Mouse (Mus musculus) cerebellum, adult 8-10 months (tissue): Measurements from ENCODE around the gene 2810006K23Rik.
"Not testable (repeated sequence)": the region's sequence is repeated elsewhere in the genome, so short reads cannot be mapped to it uniquely, and the experiment has no call there.

Experiments used
- DNase-seq: peaks from one replicate; pipeline ENCODE4 v3.0.0; 2022

Gene 2810006K23Rik

GRCm38 (mm10) chr5:124349196-124349595 lies 21.3 kb downstream of the 2810006K23Rik start:
- DNase-seq = peak; percentile 63

- no peak for DNase-seq
These were observed 22.5 kb downstream of the 2810006K23Rik start for GRCm38 (mm10) chr5:124350350-124350749.

DNA sequence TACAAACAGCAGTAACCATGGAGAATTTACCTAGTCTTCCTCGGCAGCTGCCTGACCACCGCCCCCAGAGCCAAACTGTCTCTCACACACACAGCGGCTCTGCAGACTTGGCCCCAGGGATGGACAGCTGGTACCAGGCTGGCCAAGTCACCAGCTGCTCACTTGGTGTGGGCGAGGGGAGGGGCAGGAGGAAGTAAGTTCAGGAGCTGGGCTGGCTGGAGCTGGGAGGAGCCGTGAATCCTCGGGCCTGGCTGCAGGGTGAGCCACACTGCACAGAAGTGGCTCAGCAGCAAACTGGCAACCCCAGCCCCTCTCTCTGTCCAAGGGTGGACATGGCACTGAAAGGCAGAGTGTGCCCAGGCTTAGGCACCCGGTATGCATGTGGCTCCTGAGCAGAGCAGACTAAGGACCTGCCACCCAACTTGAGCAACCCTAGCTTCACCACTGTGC lies 23.2 kb downstream of the 2810006K23Rik start:
- DNase-seq = no peak

DNA sequence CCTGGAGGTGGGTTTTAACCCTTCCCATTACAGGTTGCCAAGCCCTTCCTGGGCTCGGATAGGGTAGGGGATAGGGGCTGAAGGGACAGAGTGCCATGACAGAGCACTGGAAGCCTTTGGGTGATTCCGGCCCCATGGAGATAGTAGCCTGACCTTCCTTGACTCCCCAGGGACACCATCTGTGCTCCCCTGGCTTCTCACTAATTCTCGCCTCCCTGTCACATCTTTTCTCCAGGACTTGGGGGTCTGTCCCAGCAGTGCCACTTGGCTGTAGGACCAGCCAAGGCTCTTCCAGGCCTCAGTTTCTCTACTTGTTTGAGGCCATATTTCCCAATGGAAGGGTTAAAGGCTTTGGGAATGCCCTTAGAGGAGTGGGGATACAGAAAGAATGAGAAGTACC lies 23.7 kb downstream of the 2810006K23Rik start:
- no peak for DNase-seq

DNA sequence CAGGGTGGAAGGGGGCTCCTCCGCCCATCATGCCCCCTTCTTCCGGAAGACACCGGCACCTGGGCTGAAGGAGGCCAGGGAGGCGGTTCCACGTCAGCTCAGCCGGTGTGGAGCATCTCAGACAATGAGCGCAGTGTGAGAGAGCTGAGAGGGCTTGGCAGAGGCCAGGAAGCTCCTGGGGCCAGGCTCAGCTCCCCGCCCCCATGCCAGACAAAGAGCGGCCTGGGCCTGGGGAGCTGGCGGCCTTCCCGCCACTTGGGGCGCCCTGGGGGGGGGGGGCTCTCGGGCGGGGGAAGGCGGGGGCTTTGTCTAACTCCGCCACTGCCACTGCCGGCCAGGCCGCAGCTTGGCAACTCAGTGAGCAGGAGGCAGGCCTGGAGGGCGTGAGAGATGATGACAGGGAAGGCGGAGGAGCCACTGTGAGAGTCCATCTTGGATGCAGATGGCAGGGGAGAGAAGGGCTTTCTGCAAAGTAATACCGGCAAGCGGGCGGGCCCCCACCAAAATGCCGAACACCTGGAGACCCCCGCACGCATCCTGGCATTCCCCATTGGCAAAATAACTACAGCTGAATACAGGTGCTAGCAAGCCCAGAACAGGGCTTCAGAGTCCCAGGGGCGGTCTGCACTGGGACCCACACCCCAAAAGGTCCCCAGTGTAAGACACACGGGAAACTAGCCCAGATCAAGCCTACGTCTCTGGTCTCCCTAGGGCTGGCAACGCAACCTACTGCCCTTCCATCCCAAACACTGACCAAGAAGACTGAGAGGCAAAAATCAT lies 24.4 kb downstream of the 2810006K23Rik start:
- peak; percentile 79 for DNase-seq

GRCm38 (mm10) chr5:124353011-124353725 lies 25.3 kb downstream of the 2810006K23Rik start:
- no peak for DNase-seq

GRCm38 (mm10) chr5:124353726-124354547 lies 26.0 kb downstream of the 2810006K23Rik start:
- DNase-seq = no peak

GRCm38 (mm10) chr5:124354574-124355424 lies 26.9 kb downstream of the 2810006K23Rik start:
- DNase-seq = no peak

DNA sequence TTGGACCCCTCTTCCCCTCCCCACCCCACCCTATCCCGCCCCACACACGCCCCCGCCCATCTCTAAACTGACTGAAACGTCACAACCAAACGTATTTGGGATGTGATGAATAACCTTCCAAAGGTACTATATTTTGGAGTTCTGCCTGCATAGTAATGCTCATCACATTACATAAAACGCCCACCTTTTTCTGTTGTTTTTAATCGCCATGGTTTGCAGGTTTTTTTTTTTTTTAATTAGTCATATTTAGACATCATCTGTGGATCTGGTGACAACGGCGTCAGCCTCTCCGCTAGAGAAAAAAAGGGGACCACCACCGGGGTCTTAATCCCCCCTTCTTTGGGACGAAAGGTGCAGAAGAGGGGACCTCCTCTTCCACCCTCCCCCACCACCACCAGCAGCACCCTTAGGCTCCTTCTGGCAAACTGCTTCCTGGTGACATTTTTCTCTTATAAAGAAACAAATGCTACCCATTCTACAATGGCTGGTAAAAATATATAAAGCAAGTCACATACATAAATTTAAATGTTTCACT lies 27.6 kb downstream of the 2810006K23Rik start:
- DNase-seq = no peak

DNA sequence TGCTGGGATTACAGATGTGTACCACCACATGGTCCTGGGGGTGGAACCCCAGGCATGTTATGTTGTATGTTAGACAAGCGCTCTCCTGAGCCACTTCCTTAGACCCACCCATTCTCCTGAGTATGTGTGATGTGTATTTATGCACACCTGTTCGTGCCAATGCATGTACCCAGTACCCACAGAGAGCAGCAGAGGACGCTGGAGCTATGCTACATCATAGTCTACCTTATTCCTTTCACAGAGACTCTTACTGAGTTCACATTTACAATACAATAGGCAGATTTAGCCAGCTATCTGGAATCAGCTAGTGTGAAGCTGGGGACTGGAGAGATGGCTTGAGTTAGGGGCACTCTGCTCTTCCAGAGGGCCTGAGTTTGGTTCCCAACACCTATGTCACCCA lies 28.8 kb downstream of the 2810006K23Rik start:
- no peak for DNase-seq

DNA sequence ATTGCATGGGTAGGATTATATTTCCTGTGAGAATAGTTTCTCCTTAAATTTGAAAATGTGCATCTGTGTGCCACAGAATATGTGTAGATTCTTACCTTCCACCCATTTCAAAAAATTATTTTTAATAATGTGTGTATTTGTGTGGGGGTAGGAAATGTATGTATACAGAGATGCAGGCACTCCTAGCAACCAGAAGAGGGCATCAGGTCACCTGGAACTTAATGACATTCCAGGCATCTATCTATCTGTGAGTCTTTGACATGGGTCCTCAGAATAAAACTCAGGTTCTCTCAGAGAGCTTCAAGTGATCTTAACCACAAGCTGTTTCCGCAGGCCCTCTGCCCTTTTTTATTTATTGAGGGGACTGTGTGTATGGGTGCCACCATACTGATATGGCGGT lies 31.8 kb downstream of the 2810006K23Rik start:
- DNase-seq = no peak

GRCm38 (mm10) chr5:124362982-124363381 lies 35.1 kb downstream of the 2810006K23Rik start, which contains the start of gene Cdk2ap1:
Cdk2ap1 (minus strand) TSS chr5:124363082.
- DNase-seq = not testable (repeated sequence)

- no peak for DNase-seq
These were observed 36.5 kb downstream of the 2810006K23Rik start for GRCm38 (mm10) chr5:124364173-124364918.

DNA sequence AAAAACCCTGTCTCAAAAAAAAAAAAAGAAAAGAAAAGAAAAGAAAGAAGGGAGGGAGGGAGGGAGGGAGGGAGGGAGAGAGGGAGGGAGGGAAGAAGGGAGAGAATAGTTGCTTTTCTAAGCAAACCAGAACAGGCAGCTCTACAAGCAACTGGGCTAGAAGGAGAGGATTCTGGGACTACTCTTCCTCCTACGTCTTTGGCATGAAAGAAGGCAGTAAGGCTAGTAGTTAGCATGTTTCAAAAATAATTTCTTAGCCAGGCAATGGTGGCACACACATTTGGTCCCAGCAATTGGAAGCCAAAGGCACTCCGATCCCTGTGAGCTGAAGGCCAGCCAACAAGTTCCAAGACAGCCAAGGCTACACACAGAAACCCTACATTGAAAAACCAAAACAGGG lies 37.9 kb downstream of the 2810006K23Rik start:
- no peak for DNase-seq

GRCm38 (mm10) chr5:124366721-124367120 lies 38.8 kb downstream of the 2810006K23Rik start:
- DNase-seq = no peak

DNA sequence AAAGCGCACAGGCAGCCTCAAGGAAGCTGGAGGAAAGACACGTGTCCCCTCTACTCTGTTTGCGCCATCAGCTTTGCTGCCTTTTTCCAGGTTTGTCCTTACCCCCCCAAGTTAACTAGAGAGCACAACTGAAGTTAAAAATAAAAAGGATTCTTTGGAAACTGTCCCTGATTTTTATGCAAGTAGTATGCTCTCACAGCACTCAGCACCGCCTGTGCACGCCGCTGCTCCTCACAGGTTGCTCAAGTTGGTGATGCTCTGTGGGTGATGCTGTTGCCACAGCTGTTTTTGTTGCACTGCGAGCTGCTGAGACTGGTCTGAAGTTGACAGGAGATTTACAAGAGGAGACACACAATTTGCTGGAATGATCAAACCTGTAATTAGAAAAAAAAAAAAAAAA lies 46.4 kb downstream of the 2810006K23Rik start:
- no peak for DNase-seq

- no peak for DNase-seq
These were observed 48.5 kb downstream of the 2810006K23Rik start for GRCm38 (mm10) chr5:124376401-124376800.

DNA sequence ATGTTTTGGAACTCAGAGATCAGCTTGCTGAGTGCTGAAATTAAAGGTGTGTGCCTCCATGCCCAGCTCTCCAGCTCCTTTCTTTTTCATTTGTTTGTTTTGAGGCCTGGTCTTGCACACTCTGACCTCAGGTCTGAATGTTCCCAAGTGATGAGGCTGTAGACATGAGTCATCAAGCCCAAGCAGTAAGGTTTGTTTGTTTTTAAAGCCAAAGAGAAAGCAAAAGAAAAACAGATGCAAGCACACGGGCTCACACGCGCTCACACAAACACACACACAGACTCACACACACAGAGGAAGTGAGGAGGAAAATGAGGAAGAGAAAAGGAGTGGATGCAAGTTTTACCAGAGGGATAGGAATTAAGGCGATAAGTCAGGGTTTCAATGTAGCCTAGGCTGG lies 49.3 kb downstream of the 2810006K23Rik start:
- DNase-seq = no peak

GRCm38 (mm10) chr5:124380121-124380520 lies 52.2 kb downstream of the 2810006K23Rik start:
- no peak for DNase-seq

- DNase-seq = no peak
These were observed 60.0 kb downstream of the 2810006K23Rik start for GRCm38 (mm10) chr5:124387932-124388331.
